Mouse (Mus musculus) spleen, adult 12 weeks (tissue): ENCODE data around the gene Retnlg.
"Not testable (repeated sequence)": the region's sequence is repeated elsewhere in the genome, so short reads cannot be mapped to it uniquely, and the experiment has no call there.

ENCODE experiments used
- DNase-seq: peaks from one replicate; pipeline ENCODE4 v3.0.0; 2022; ENCODE audit warnings: low spot score

Retnlg gene

GRCm38 (mm10) chr16:48872321-48872720 lies at the start of gene Retnlg:
Gene Retnlg (plus strand): TSS chr16:48872621.
- DNase-seq, result no peak

DNA sequence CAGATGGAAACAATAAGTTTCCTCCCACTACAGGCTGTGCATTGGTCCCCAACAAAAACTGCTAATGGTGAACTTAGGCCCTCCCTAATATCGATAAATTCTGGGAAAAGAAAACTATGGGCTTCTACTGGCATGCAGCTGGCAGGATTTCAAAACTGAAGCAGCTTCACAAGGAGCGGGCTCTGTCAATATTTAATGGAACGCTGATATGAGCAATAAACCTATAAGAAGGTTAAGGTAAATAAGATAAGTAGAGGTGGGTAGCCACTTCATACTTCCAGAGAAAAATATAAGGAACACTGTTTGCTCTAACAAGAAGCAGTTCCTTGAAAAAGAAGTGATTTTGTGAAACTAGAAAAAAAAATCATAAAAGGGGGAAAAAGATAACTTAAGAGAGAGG lies 45.9 kb upstream of the Retnlg start:
- DNase-seq, result no peak

DNA sequence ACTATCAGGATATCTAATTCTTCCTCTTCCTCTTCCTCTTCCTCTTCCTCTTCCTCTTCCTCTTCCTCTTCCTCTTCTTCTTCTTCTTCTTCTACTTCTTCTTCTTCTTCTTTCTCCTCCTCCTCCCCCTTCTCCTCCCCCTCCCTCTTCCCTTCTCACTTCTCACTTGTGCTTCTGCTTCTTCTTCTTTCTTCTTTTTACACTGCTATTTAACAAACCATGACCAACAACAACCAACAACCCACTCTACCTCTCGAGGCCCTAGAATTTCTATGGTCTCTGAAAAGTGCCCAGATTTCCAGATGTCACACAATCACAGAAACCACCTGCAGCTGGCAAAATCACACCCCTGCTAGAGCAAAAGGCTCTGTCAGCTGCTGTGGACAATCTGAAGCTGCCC lies 44.8 kb upstream of the Retnlg start:
- DNase-seq, result no peak

- DNase-seq, result no peak
These were observed 43.4 kb upstream of the Retnlg start for GRCm38 (mm10) chr16:48829060-48829459.

- DNase-seq, result no peak
These were observed 40.4 kb upstream of the Retnlg start for GRCm38 (mm10) chr16:48832055-48832454.

GRCm38 (mm10) chr16:48833626-48834025 lies 38.8 kb upstream of the Retnlg start:
- DNase-seq, result not testable (repeated sequence)

DNA sequence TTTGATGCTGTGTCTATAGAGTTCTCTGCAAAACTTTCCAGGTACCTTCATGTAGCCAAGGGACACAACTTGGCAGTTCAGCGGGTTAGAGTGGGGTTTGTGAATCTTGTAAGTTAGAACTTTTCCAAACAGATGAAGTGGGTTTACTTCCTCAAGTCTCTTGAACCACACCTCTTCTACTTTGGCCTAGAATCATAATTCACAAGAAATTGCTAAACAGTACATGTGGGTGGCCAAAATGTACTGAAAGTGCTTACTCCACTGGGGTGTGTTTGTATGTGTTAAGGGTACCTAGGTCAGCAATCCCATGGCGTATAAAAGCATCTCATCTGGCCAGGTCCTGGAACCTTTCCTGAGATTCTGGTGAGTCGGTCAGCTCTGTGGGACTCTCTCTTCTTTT lies 30.2 kb upstream of the Retnlg start, which contains the start of gene Retnla:
Gene Retnla (plus strand): TSS at position 286 of the 400 bp plus-strand sequence.
- DNase-seq, result no peak

GRCm38 (mm10) chr16:48843671-48844386 lies 28.6 kb upstream of the Retnlg start:
- DNase-seq, result no peak

- not testable (repeated sequence) for DNase-seq
These were observed 7.4 kb upstream of the Retnlg start for GRCm38 (mm10) chr16:48865004-48865403.

- no peak for DNase-seq
These were observed 4.7 kb upstream of the Retnlg start for GRCm38 (mm10) chr16:48867690-48868089.

GRCm38 (mm10) chr16:48868663-48869062 lies 3.8 kb upstream of the Retnlg start:
- no peak for DNase-seq

DNA sequence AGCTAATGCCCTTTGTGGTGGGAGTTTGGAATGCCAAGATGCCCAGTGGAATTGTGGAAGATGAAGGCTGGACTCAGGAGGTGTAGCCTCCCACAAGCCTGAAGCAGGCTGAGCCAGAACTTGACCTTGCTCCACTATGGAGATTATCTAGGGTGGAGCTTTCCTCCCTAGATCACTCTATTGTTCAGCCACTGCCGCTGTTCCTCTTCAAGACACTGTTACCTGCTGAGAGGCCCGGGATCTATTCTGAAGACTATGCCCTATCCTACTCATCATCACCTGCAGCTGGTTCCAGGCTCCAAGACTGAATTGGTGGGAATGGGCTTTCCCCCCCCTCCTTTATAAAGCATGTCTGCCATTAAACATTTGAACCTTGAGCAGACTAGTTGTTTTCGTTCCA lies 2.8 kb upstream of the Retnlg start:
- no peak for DNase-seq

DNA sequence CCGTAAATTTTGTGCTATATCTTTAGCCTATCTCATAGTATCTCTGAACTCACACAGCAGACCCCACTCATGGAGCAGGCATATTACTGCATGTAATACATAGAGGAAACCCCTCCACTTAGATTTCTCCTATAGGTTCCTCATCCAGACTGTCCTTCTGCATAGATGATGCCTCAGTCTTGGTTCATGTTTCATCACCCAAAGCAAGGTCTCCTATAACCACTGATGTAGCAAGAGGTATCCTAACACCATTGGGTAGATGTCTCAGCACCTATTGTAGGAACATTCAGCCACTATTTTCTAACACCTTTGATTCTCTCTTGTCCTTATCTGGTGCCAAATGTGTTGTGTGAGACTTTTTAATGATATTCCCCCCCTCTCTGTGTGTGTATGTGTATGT lies 667 bp upstream of the Retnlg start:
- no peak for DNase-seq

GRCm38 (mm10) chr16:48890733-48891132 lies 18.3 kb downstream of the Retnlg start:
- DNase-seq, result no peak

GRCm38 (mm10) chr16:48899868-48900267 lies 27.4 kb downstream of the Retnlg start:
- no peak for DNase-seq

GRCm38 (mm10) chr16:48911184-48911583 lies 38.8 kb downstream of the Retnlg start:
- DNase-seq, result no peak

GRCm38 (mm10) chr16:48913206-48913605 lies 40.8 kb downstream of the Retnlg start:
- DNase-seq, result no peak

DNA sequence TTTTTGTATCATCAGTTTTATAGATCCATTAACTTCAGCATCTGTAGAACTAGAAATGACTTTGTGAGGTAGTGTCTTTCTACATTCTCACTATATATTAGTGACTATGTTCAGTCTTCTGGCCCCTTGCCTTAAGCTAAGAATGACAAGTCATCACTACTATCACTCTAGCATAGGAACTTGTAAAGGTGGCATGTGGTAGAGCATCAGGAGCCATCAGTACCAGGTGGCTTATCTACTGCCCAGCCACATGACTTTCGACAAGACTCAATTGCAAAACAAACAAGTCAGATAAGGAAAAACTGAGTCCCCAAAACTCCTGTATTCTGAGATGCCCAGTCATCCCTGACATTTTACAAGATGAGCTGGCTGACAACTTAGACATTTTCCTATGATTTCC lies 51.3 kb downstream of the Retnlg start:
- no peak for DNase-seq
